Mouse (Mus musculus): ENCODE results near the gene Unc5a.

DNA sequence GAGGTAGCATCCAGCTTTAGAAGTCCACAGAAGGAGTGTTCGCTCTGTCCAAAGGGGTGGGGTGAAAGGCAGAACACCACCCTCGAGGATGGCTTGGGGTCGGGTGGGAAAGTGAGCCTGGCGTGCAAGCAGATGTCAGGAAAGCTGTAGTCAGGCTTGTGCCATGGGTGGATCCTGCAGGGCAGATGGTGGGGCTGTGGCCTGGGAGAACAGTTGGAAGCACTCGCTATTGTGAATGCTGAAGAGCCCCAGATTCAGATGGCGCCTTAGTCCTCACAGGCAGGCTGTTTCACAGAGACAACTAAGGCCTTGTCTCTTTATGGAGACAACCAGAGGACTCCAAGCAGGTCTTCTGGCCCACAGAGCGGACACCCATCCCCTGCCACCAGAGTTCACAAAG is 43.0 kb downstream of the Unc5a start:
- TF ChIP-seq CHD2 (IDR thresholded peaks at IDR 0.05; ENCODE audit: low read depth, low read length): no peak
- no peak for TF ChIP-seq HCFC1 (IDR thresholded peaks at IDR 0.05; ENCODE audit: borderline replicate concordance, insufficient read depth, low read length)
